Mouse (Mus musculus) heart, embryonic 10.5 days (tissue): Measurements from ENCODE around the gene Sord. TPM values are rescaled to one million over a fixed set of nuclear protein-coding genes. Genes with fewer than 3 reads are reported as not detected.

Experiments used
- DNase-seq: peaks from one replicate; pipeline ENCODE4 v3.0.0-alpha.2; 2017; ENCODE audit warnings: low spot score
- H3K27ac ChIP-seq: fragments of 300-500 bp; sonication (generic); 2 replicates; pipeline ENCODE4 v1.5.1; 2016; ENCODE audit warnings: mild to moderate bottlenecking
- H3K27me3 ChIP-seq: fragments of 300-500 bp; sonication (generic); 2 replicates; pipeline ENCODE4 v1.6.1; 2016; ENCODE audit warnings: mild to moderate bottlenecking; ENCODE audit not compliant: poor library complexity, insufficient read depth, severe bottlenecking
- H3K36me3 ChIP-seq: fragments of 300-500 bp; sonication (generic); 2 replicates; pipeline ENCODE4 v1.6.1; 2016; ENCODE audit warnings: mild to moderate bottlenecking, moderate library complexity
- H3K4me1 ChIP-seq: fragments of 300-500 bp; sonication (generic); 2 replicates; pipeline ENCODE4 v1.6.1; 2016; ENCODE audit warnings: mild to moderate bottlenecking
- H3K4me3 ChIP-seq: fragments of 300-500 bp; sonication (generic); 2 replicates; pipeline ENCODE4 v1.5.1; 2016; ENCODE audit warnings: mild to moderate bottlenecking, moderate library complexity
- H3K9me3 ChIP-seq: fragments of 300-500 bp; sonication (generic); 2 replicates; pipeline ENCODE4 v1.6.1; 2016; ENCODE audit warnings: mild to moderate bottlenecking, moderate library complexity
- WGBS: fragments of 180-500 bp; shearing (Covaris S2); methylation state at CpG from one replicate; pipeline ENCODE4 v1.1.7; 2016; 5-methylcytosine and 5-hydroxymethylcytosine counted together
- polyA plus RNA-seq: library from polyadenylated mRNA; unstranded; fragments of >200 nt; fragmentation: Nextera tagmentation; extraction: Ambion mirVana; gene quantifications from 2 replicates; pipeline ENCODE4 v1.2.1, GENCODE M21; 2016

The Sord gene
- polyA plus RNA-seq, 1 experiment from 2014 or later = 41.3 TPM

DNA sequence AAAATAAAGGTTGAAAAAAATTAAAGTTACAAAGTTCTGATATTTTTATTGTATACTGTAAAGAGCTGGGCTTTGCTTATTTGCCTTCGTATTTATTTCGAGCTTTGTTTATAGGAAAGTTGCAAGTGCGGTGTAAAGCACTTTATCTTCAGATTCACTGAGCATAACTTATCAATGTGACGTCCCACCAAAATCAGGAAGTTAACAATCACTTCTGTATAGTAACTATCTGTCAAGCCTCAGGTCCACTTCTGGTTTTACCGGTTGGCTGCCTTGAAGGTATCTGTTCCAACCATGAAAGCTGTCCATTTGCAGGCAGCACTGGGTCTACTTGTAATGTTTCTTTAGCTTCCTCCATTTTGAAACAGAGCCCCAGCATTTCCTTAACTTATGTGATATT, 12.3 kb upstream of the Sord start:
- no peak overlapping the region for H3K4me3 ChIP-seq
- H3K9me3 ChIP-seq = no peaks in the 10 kb centered on the region
- 0 out of 2 replicates have a peak, but pooled peaks cover 4% of the 10 kb centered on the region for H3K4me1 ChIP-seq
- no peaks in the 10 kb centered on the region for H3K27me3 ChIP-seq
- no peak for DNase-seq
- H3K27ac ChIP-seq = no peak overlapping the region
- 70% methylated on average over 5 of the region's 5 CpGs for WGBS
- H3K36me3 ChIP-seq = no peaks in the 10 kb centered on the region

GRCm38 (mm10) chr2:122223654-122224053, 10.9 kb upstream of the Sord start:
- no peaks in the 10 kb centered on the region for H3K36me3 ChIP-seq
- no peak overlapping the region for H3K27ac ChIP-seq
- DNase-seq = no peak
- H3K27me3 ChIP-seq = no peaks in the 10 kb centered on the region
- H3K4me1 ChIP-seq = 0 out of 2 replicates have a peak, but pooled peaks cover 4% of the 10 kb centered on the region
- no peaks in the 10 kb centered on the region for H3K9me3 ChIP-seq
- H3K4me3 ChIP-seq = no peak overlapping the region

- no peak overlapping the region for H3K4me3 ChIP-seq
- H3K27me3 ChIP-seq = no peaks in the 10 kb centered on the region
- no peak overlapping the region for H3K27ac ChIP-seq
- DNase-seq = no peak
- H3K9me3 ChIP-seq = no peaks in the 10 kb centered on the region
- 85% methylated on average over 6 of the region's 6 CpGs for WGBS
- no peaks in the 10 kb centered on the region for H3K36me3 ChIP-seq
- H3K4me1 ChIP-seq = peaks cover 7% of the 10 kb centered on the region
These were observed 4.2 kb upstream of the Sord start for GRCm38 (mm10) chr2:122230395-122230794.

DNA sequence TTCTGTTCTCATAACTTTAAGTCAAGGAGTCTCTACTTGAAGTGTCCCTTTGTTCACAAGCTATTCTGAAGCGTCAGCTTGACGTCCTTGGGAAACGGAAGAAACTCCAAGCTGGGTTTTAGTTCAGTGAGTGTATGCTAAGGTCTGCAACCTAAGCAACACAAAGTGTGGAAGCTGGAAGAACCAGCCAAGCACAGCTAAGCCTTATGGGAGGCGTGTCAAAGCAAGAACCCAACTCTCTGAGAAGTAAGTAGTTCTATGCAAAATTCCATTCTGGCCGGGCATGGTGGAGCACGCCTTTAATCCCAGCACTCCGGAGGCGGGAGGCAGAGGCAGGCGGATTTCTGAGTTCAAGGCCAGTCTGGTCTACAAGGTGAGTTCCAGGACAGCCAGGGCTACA, 2.9 kb upstream of the Sord start:
- 86% methylated on average over 9 of the region's 9 CpGs for WGBS
- no peak for DNase-seq
- Histone ChIP-seq H3K9me3 (no peaks in the 10 kb centered on the region), H3K27me3 (no peaks in the 10 kb centered on the region), H3K27ac (no peak overlapping the region), H3K36me3 (no peaks in the 10 kb centered on the region), H3K4me1 (peaks cover 8% of the 10 kb centered on the region), H3K4me3 (no peak overlapping the region)

GRCm38 (mm10) chr2:122233341-122233740, 1.2 kb upstream of the Sord start:
- H3K27me3 ChIP-seq = no peaks in the 10 kb centered on the region
- no peak overlapping the region for H3K4me3 ChIP-seq
- WGBS = 64% methylated on average over 5 of the region's 5 CpGs
- peaks cover 8% of the 10 kb centered on the region for H3K4me1 ChIP-seq
- H3K9me3 ChIP-seq = no peaks in the 10 kb centered on the region
- H3K36me3 ChIP-seq = no peaks in the 10 kb centered on the region
- no peak for DNase-seq
- no peak overlapping the region for H3K27ac ChIP-seq

GRCm38 (mm10) chr2:122233759-122234557, 591 bp upstream of the Sord start:
- 5% methylated on average over 26 of the region's 26 CpGs for WGBS

DNA sequence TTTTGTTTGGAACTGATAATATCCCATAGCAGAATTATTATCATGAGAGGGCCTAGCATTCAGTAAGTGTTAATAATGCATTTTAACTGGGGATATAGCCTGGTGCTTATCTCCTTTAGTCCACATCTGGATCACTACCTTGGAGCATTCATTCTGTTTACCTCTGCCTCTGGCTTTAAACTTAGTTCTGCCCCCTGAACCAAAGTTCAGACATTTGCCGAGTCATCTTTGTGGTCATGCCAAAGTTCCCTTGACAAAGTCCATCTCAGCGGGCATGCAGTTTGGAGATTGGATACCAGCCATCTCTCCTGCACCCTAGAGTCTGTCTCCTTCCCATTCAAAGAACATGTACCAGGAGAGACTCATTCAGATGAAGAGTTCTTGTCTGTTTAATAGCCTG, 876 bp downstream of the Sord start:
- H3K27ac ChIP-seq = peak overlapping the region; percentile 87
- 76% methylated on average over 2 of the region's 2 CpGs for WGBS

More at GRCm38 (mm10) chr2:122233759-122234557, 591 bp upstream of the Sord start:
- no peak for DNase-seq
- Histone ChIP-seq H3K9me3 (no peaks in the 10 kb centered on the region), H3K36me3 (no peaks in the 10 kb centered on the region), H3K4me3 (peak overlapping the region; percentile 74), H3K4me1 (peaks cover 8% of the 10 kb centered on the region), H3K27ac (peak overlapping the region; percentile 87), H3K27me3 (no peaks in the 10 kb centered on the region)

DNA sequence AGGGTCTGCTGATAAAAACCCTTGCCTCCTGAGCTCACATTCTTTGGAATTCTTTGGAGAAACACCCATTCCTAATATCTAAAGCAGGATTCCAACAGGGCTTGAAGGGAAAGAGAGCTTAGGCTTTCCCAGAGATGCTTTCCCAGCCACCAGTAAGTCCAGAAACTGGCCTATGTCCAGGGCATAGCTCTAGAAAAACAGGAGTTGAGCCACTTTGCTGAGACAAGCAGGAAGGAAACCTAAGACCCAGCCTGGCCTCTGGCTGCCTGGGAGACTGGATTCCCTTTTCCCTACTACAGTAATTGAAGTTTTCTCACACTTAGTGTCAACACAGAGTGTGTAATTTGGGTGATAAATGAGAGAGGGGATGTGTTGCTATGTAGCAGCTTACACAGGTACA, 1.8 kb downstream of the Sord start:
- H3K9me3 ChIP-seq = no peaks in the 10 kb centered on the region
- H3K4me3 ChIP-seq = no peak overlapping the region
- peaks cover 8% of the 10 kb centered on the region for H3K4me1 ChIP-seq
- no peaks in the 10 kb centered on the region for H3K36me3 ChIP-seq
- no peak overlapping the region for H3K27ac ChIP-seq
- H3K27me3 ChIP-seq = no peaks in the 10 kb centered on the region
- DNase-seq = no peak

More for the DNA sequence above, 876 bp downstream of the Sord start:
- H3K4me3 ChIP-seq = peak overlapping the region; percentile 74
- H3K27me3 ChIP-seq = no peaks in the 10 kb centered on the region
- no peaks in the 10 kb centered on the region for H3K36me3 ChIP-seq
- DNase-seq = no peak
- H3K9me3 ChIP-seq = no peaks in the 10 kb centered on the region
- peaks cover 8% of the 10 kb centered on the region for H3K4me1 ChIP-seq

DNA sequence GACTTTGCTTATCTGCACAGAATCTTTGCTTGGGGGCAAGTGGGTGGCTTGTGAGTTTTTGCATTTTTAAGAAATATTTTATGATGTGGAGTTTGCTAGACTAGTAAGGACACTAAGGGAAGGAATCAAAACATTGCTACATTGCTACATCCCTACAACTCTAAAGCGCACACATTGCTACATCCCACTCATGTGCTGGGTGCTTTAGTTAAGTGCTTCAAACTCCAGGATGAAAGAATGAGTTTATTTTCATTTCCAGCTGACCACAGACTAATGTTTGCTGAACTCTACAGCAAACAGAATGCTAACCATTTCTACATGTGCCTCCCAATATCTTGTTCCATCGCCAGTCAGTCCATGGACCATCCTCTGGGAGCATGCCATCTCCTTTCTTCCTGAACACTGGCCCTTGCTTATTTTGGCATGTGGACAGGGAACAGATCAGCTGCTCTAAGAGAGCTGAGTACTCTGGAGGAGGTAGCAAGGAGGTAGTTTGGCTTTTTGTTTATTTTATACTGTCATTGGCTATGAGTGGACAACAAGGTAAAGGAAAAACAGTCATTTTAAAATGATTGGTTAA, 3.4 kb downstream of the Sord start:
- Histone ChIP-seq H3K27me3 (no peaks in the 10 kb centered on the region), H3K4me3 (no peak overlapping the region), H3K36me3 (no peaks in the 10 kb centered on the region), H3K27ac (no peak overlapping the region), H3K4me1 (peaks cover 8% of the 10 kb centered on the region), H3K9me3 (no peaks in the 10 kb centered on the region)
- no peak for DNase-seq
- WGBS = 85% methylated on average over 2 of the region's 2 CpGs

DNA sequence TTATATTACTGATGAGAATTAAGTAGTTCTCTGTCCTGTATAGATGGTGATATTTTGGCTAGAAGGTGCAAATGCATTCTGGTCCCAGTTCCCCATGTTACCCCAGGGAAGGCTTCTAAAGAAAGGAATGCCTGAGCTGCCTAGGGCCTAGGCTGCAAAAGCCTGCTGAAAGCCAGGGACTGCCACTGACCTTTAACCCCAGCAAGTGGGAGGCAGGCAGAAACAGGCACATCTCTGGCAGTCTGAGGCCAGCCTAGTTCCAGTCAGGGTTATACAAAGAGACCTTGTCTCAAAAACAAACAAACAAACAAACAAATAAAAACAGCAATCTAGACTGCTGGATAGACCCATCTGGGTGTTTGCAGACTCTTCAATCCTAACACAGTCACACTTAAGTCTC, 6.2 kb downstream of the Sord start:
- Histone ChIP-seq H3K4me1 (0 out of 2 replicates have a peak, but pooled peaks cover 5% of the 10 kb centered on the region), H3K27ac (no peak overlapping the region), H3K36me3 (no peaks in the 10 kb centered on the region), H3K4me3 (no peak overlapping the region), H3K27me3 (no peaks in the 10 kb centered on the region), H3K9me3 (no peaks in the 10 kb centered on the region)
- DNase-seq = no peak

- DNase-seq = no peak
- WGBS = 81% methylated on average over 4 of the region's 4 CpGs
- H3K27ac ChIP-seq = no peak overlapping the region
These were observed 6.7 kb downstream of the Sord start for GRCm38 (mm10) chr2:122241226-122241625.

DNA sequence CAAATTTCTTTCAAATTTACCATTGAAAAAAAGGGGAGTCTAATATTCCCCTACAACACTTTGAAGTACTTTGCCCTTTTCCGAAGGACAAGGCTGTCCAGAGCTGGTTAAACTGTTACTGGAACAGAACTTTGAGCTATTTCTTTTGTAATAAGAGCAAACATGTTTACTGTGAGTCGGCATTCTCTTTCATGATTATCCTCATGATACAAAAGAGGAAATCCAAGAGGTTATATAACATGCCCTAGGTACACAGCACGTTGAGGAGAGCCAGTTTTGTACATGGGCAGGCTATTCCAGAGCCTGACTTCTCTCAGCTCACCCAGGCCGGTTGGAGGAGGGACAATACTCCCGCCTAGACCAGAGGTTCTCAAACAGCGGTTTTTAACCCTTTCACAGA, 7.4 kb downstream of the Sord start:
- Histone ChIP-seq H3K27me3 (no peaks in the 10 kb centered on the region), H3K9me3 (no peaks in the 10 kb centered on the region), H3K27ac (no peak overlapping the region), H3K4me1 (0 out of 2 replicates have a peak, but pooled peaks cover 5% of the 10 kb centered on the region), H3K4me3 (no peak overlapping the region), H3K36me3 (no peaks in the 10 kb centered on the region)
- DNase-seq = no peak
- WGBS = 69% methylated on average over 6 of the region's 6 CpGs

More at GRCm38 (mm10) chr2:122241226-122241625, 6.7 kb downstream of the Sord start:
- H3K4me1 ChIP-seq = 0 out of 2 replicates have a peak, but pooled peaks cover 5% of the 10 kb centered on the region
- H3K9me3 ChIP-seq = no peaks in the 10 kb centered on the region
- H3K36me3 ChIP-seq = no peaks in the 10 kb centered on the region
- no peak overlapping the region for H3K4me3 ChIP-seq
- H3K27me3 ChIP-seq = no peaks in the 10 kb centered on the region

DNA sequence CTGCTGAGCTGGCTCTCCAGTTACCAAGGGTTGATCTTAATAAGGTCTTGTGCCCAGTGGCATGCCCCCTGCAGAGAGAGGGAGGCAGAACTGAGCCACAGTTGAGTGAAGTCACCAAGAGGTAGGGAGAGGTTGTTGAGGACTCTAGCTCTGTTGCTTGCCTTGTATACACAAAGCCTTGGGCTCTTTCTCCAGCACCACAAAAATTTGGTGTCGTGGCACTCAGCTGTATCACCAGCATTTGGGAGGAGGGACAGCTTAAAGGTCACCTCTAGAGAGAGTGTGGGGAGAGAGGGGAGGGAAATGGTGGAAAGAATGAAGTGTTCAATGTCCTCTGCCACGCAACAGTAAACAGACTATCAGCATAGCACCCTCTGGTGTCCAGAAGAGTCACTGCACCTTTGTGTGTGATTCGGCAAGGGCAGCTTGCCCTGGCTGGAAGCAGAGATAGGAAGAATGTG, 9.2 kb downstream of the Sord start:
- peak; percentile 84 for DNase-seq
- H3K27ac ChIP-seq = peak overlapping the region; percentile 62
- no peaks in the 10 kb centered on the region for H3K36me3 ChIP-seq
- no peak overlapping the region for H3K4me3 ChIP-seq
- H3K27me3 ChIP-seq = no peaks in the 10 kb centered on the region
- 3% methylated on average over 3 of the region's 3 CpGs for WGBS
- no peaks in the 10 kb centered on the region for H3K9me3 ChIP-seq
- H3K4me1 ChIP-seq = 0 out of 2 replicates have a peak, but pooled peaks cover 5% of the 10 kb centered on the region
